Mouse (Mus musculus): Measurements from ENCODE around the gene 4933409G03Rik. TPM values are rescaled to one million over a fixed set of nuclear protein-coding genes. Genes with fewer than 3 reads are reported as not detected.

Gene 4933409G03Rik
- polyA plus RNA-seq, 1 experiment from 2014 or later = not detected

Other genes with a start within 250 kb of the 4933409G03Rik start
- 50.9 and 51.3 TPM in 2 replicates for gene Stk39, start 110.1 kb upstream of the 4933409G03Rik start, polyA plus RNA-seq (2014; fragmentation: Nextera tagmentation; extraction: Ambion mirVana)
- not detected in 2 replicates for gene 4932414N04Rik, start 74.1 kb downstream of the 4933409G03Rik start, polyA plus RNA-seq (2014; fragmentation: Nextera tagmentation; extraction: Ambion mirVana)